Mouse (Mus musculus): ENCODE results near the gene Cbx8. TPM values are rescaled to one million over a fixed set of nuclear protein-coding genes. Genes with fewer than 3 reads are reported as not detected.

Cbx8 gene
- total RNA-seq, 1 experiment from 2014 or later = 2.2 TPM

GRCm38 (mm10) chr11:119038744-119039484, 1.9 kb downstream of the Cbx8 start:
- ATAC-seq (ENCODE audit: extremely low read depth, insufficient number of reproducible peaks, low FRiP score, poor library complexity, severe bottlenecking) = no peak

- ATAC-seq (ENCODE audit: extremely low read depth, insufficient number of reproducible peaks, low FRiP score, poor library complexity, severe bottlenecking) = no peak
Observed at GRCm38 (mm10) chr11:119037780-119038401, 2.9 kb downstream of the Cbx8 start.

- no peak for ATAC-seq (ENCODE audit: extremely low read depth, insufficient number of reproducible peaks, low FRiP score, poor library complexity, severe bottlenecking)
Observed at GRCm38 (mm10) chr11:119036934-119037779, 3.6 kb downstream of the Cbx8 start.

- ATAC-seq (ENCODE audit: extremely low read depth, insufficient number of reproducible peaks, low FRiP score, poor library complexity, severe bottlenecking) = no peak
Observed at GRCm38 (mm10) chr11:119036447-119036846, 4.3 kb downstream of the Cbx8 start.

GRCm38 (mm10) chr11:119035686-119036165, 5.0 kb downstream of the Cbx8 start:
- no peak for ATAC-seq (ENCODE audit: extremely low read depth, insufficient number of reproducible peaks, low FRiP score, poor library complexity, severe bottlenecking)

GRCm38 (mm10) chr11:119035094-119035685, 5.6 kb downstream of the Cbx8 start:
- ATAC-seq (ENCODE audit: extremely low read depth, insufficient number of reproducible peaks, low FRiP score, poor library complexity, severe bottlenecking) = no peak

GRCm38 (mm10) chr11:119034635-119035034, 6.1 kb downstream of the Cbx8 start:
- no peak for ATAC-seq (ENCODE audit: extremely low read depth, insufficient number of reproducible peaks, low FRiP score, poor library complexity, severe bottlenecking)

GRCm38 (mm10) chr11:119033874-119034558, 6.8 kb downstream of the Cbx8 start:
- peak; percentile 84 for ATAC-seq (ENCODE audit: extremely low read depth, insufficient number of reproducible peaks, low FRiP score, poor library complexity, severe bottlenecking)

- ATAC-seq (ENCODE audit: extremely low read depth, insufficient number of reproducible peaks, low FRiP score, poor library complexity, severe bottlenecking) = no peak
Observed at GRCm38 (mm10) chr11:119026203-119026602, 14.6 kb downstream of the Cbx8 start.

- no peak for ATAC-seq (ENCODE audit: extremely low read depth, insufficient number of reproducible peaks, low FRiP score, poor library complexity, severe bottlenecking)
Observed at GRCm38 (mm10) chr11:119024260-119024659, 16.5 kb downstream of the Cbx8 start.

GRCm38 (mm10) chr11:119023616-119023980, 17.2 kb downstream of the Cbx8 start:
- ATAC-seq (ENCODE audit: extremely low read depth, insufficient number of reproducible peaks, low FRiP score, poor library complexity, severe bottlenecking) = no peak

- ATAC-seq (ENCODE audit: extremely low read depth, insufficient number of reproducible peaks, low FRiP score, poor library complexity, severe bottlenecking) = no peak
Observed at GRCm38 (mm10) chr11:119022895-119023615, 17.7 kb downstream of the Cbx8 start, which contains the start of gene Cbx2. Cbx2 (plus strand) TSS chr11:119022962.

GRCm38 (mm10) chr11:119022068-119022894, 18.5 kb downstream of the Cbx8 start:
- no peak for ATAC-seq (ENCODE audit: extremely low read depth, insufficient number of reproducible peaks, low FRiP score, poor library complexity, severe bottlenecking)

GRCm38 (mm10) chr11:119021180-119021579, 19.6 kb downstream of the Cbx8 start:
- no peak for ATAC-seq (ENCODE audit: extremely low read depth, insufficient number of reproducible peaks, low FRiP score, poor library complexity, severe bottlenecking)

- ATAC-seq (ENCODE audit: extremely low read depth, insufficient number of reproducible peaks, low FRiP score, poor library complexity, severe bottlenecking) = no peak
Observed at GRCm38 (mm10) chr11:119017506-119017905, 23.3 kb downstream of the Cbx8 start.

- no peak for ATAC-seq (ENCODE audit: extremely low read depth, insufficient number of reproducible peaks, low FRiP score, poor library complexity, severe bottlenecking)
Observed at GRCm38 (mm10) chr11:119014455-119014854, 26.3 kb downstream of the Cbx8 start.
